Mouse (Mus musculus) hindbrain, postnatal 0 days (tissue): Measurements from ENCODE around the gene Cd40. TPM values are rescaled to one million over a fixed set of nuclear protein-coding genes. Genes with fewer than 3 reads are reported as not detected.

Experiments
- ATAC-seq: fragments of 200-750 bp; cut with Nextera tagmentation; 2 replicates; pipeline ENCODE4 v1.8.0; 2017; ENCODE audit warnings: mild to moderate bottlenecking, moderate TSS enrichment, moderate library complexity
- DNase-seq: peaks from one replicate; pipeline ENCODE4 v3.0.0-alpha.2; 2015; ENCODE audit warnings: low spot score
- H3K27ac ChIP-seq: fragments of 300-500 bp; sonication (generic); 2 replicates; pipeline ENCODE4 v1.5.1; 2014; ENCODE audit warnings: mild to moderate bottlenecking
- H3K27me3 ChIP-seq: fragments of 300-500 bp; sonication (generic); 2 replicates; pipeline ENCODE4 v1.6.1; 2014; ENCODE audit warnings: low read length, mixed read lengths; ENCODE audit not compliant: insufficient read depth
- H3K36me3 ChIP-seq: fragments of 300-500 bp; sonication (generic); 2 replicates; pipeline ENCODE4 v1.6.1; 2014; ENCODE audit warnings: low read length, mixed read lengths; ENCODE audit not compliant: insufficient read depth
- H3K4me1 ChIP-seq: fragments of 300-500 bp; sonication (generic); 2 replicates; pipeline ENCODE4 v1.6.1; 2014; ENCODE audit warnings: antibody characterized with exemption, low read length, mixed read lengths; ENCODE audit not compliant: insufficient read depth
- H3K4me2 ChIP-seq: fragments of 300-500 bp; sonication (generic); 2 replicates; pipeline ENCODE4 v1.6.1; 2014; ENCODE audit warnings: low read depth, mild to moderate bottlenecking, low read length, moderate library complexity, mixed read lengths
- H3K4me3 ChIP-seq: fragments of 300-500 bp; sonication (generic); 2 replicates; pipeline ENCODE4 v1.5.1; 2014; ENCODE audit warnings: low read length
- H3K9ac ChIP-seq: fragments of 300-500 bp; sonication (generic); replicated peaks from 2 replicates; pipeline ENCODE4 v1.6.1; 2014; ENCODE audit warnings: mild to moderate bottlenecking, low read length, moderate library complexity, mixed read lengths
- H3K9me3 ChIP-seq: fragments of 300-500 bp; sonication (generic); 2 replicates; pipeline ENCODE4 v1.6.1; 2016; ENCODE audit warnings: low read length, mixed read lengths
- CTCF ChIP-seq: IDR thresholded peaks from 2 replicates; pipeline ENCODE4 v1.5.1; 2016; ENCODE audit warnings: antibody characterized with exemption, control low read depth, low read depth
- WGBS: fragments of 180-500 bp; shearing (Covaris S2); extraction: QIAGEN DNeasy Blood & Tissue Kit; methylation state at CpG from one replicate; pipeline ENCODE4 v1.1.7; 2014; 5-methylcytosine and 5-hydroxymethylcytosine counted together
- polyA plus RNA-seq: library from polyadenylated mRNA; unstranded; fragments of >200 nt; fragmentation: Nextera tagmentation; extraction: Ambion mirVana; gene quantifications from 2 replicates; pipeline ENCODE4 v1.2.1, GENCODE M21; 2015
- total RNA-seq: library from RNA; depleted of rRNA; stranded (reverse); fragments of >200 nt; gene quantifications from 2 replicates; pipeline ENCODE4 v1.2.3, GENCODE M21; 2014; rRNA removed

Gene Cd40
- total RNA-seq = 3.8 and 7.3 TPM in 2 replicates
- 4.8 and 5.4 TPM in 2 replicates for polyA plus RNA-seq

GRCm38 (mm10) chr2:165054888-165055852, at the start of gene Cd40:
Cd40 (plus strand) TSS chr2:165055627.
- Histone ChIP-seq H3K4me1 (peaks cover 5% of the 10 kb centered on the region; the same call in 1 of the 2 replicates), H3K36me3 (no peaks in the 10 kb centered on the region), H3K9ac (no peak within 1 kb of the TSS; the same call in 1 of the 2 replicates), H3K9me3 (no peaks in the 10 kb centered on the region), H3K27me3 (no peaks in the 10 kb centered on the region), H3K27ac (no peak within 1 kb of the TSS), H3K4me2 (peak within 1 kb of the TSS; percentile 49), H3K4me3 (peak within 1 kb of the TSS; percentile 21)
- 17% methylated on average over 25 of the region's 25 CpGs for WGBS
- DNase-seq = peak; percentile 71
- peak; percentile 68 for ATAC-seq
- TF ChIP-seq CTCF = no peak

- Histone ChIP-seq H3K9me3 (no peaks in the 10 kb centered on the region), H3K9ac (no peak overlapping the region), H3K27ac (no peak overlapping the region), H3K36me3 (peaks cover 91% of the 10 kb centered on the region), H3K4me1 (no peaks in the 10 kb centered on the region), H3K27me3 (no peaks in the 10 kb centered on the region), H3K4me3 (no peak overlapping the region), H3K4me2 (no peak overlapping the region)
- DNase-seq (no peak), ATAC-seq (no peak)
- 93% methylated on average over 4 of the region's 4 CpGs for WGBS
- TF ChIP-seq CTCF = no peak
These were observed 48.6 kb upstream of the Cd40 start for GRCm38 (mm10) chr2:165006813-165007212.

- H3K27me3 ChIP-seq = no peaks in the 10 kb centered on the region
- no peaks in the 10 kb centered on the region for H3K9me3 ChIP-seq
- H3K36me3 ChIP-seq = peaks cover 83% of the 10 kb centered on the region
- H3K4me2 ChIP-seq = no peak overlapping the region
- ATAC-seq (no peak), DNase-seq (no peak)
- H3K27ac ChIP-seq = no peak overlapping the region
- no peak overlapping the region for H3K4me3 ChIP-seq
- 97% methylated on average over 1 of the region's 1 CpGs for WGBS
- TF ChIP-seq CTCF = no peak
- no peak overlapping the region for H3K9ac ChIP-seq
- no peaks in the 10 kb centered on the region for H3K4me1 ChIP-seq
These were observed 47.4 kb upstream of the Cd40 start for GRCm38 (mm10) chr2:165007986-165008385.

GRCm38 (mm10) chr2:165009161-165009560, 46.3 kb upstream of the Cd40 start:
- no peaks in the 10 kb centered on the region for H3K9me3 ChIP-seq
- WGBS = 96% methylated on average over 14 of the region's 14 CpGs
- H3K27ac ChIP-seq = no peak overlapping the region
- TF ChIP-seq CTCF = no peak
- H3K9ac ChIP-seq = no peak overlapping the region
- H3K4me2 ChIP-seq = no peak overlapping the region
- no peak overlapping the region for H3K4me3 ChIP-seq
- H3K36me3 ChIP-seq = peaks cover 71% of the 10 kb centered on the region
- ATAC-seq (no peak), DNase-seq (no peak)
- no peaks in the 10 kb centered on the region for H3K4me1 ChIP-seq
- H3K27me3 ChIP-seq = no peaks in the 10 kb centered on the region

GRCm38 (mm10) chr2:165009581-165009980, 45.8 kb upstream of the Cd40 start:
- 87% methylated on average over 2 of the region's 2 CpGs for WGBS
- Histone ChIP-seq H3K4me1 (no peaks in the 10 kb centered on the region), H3K9me3 (no peaks in the 10 kb centered on the region), H3K9ac (no peak overlapping the region), H3K27me3 (no peaks in the 10 kb centered on the region), H3K4me2 (no peak overlapping the region), H3K27ac (no peak overlapping the region), H3K36me3 (peaks cover 67% of the 10 kb centered on the region), H3K4me3 (no peak overlapping the region)
- no peak for ATAC-seq
- DNase-seq = no peak
- no peak for TF ChIP-seq CTCF

GRCm38 (mm10) chr2:165010351-165010750, 45.1 kb upstream of the Cd40 start:
- no peak for ATAC-seq
- Histone ChIP-seq H3K4me1 (no peaks in the 10 kb centered on the region), H3K36me3 (peaks cover 59% of the 10 kb centered on the region), H3K4me3 (no peak overlapping the region), H3K9me3 (no peaks in the 10 kb centered on the region), H3K9ac (no peak overlapping the region), H3K27ac (no peak overlapping the region), H3K27me3 (no peaks in the 10 kb centered on the region), H3K4me2 (no peak overlapping the region)
- DNase-seq = no peak
- WGBS = 93% methylated on average over 10 of the region's 10 CpGs
- TF ChIP-seq CTCF = no peak

- H3K27ac ChIP-seq = no peak overlapping the region
- ATAC-seq (no peak), DNase-seq (no peak)
- no peaks in the 10 kb centered on the region for H3K27me3 ChIP-seq
- H3K4me3 ChIP-seq = no peak overlapping the region
- WGBS = 96% methylated on average over 5 of the region's 5 CpGs
- TF ChIP-seq CTCF = no peak
- no peak overlapping the region for H3K4me2 ChIP-seq
- H3K9ac ChIP-seq = no peak overlapping the region
- no peaks in the 10 kb centered on the region for H3K9me3 ChIP-seq
- peaks cover 29% of the 10 kb centered on the region; the same call in 1 of the 2 replicates for H3K36me3 ChIP-seq
- no peaks in the 10 kb centered on the region for H3K4me1 ChIP-seq
These were observed 40.5 kb upstream of the Cd40 start for GRCm38 (mm10) chr2:165014935-165015334.
